Mouse (Mus musculus) liver, adult 2 months (tissue): ENCODE results near the gene C6. TPM values are rescaled to one million over a fixed set of nuclear protein-coding genes. Genes with fewer than 3 reads are reported as not detected.

Experiments
- DNase-seq: peaks from one replicate; pipeline ENCODE4 v3.0.0-alpha.2; 2011; ENCODE audit warnings: low read depth, low spot score; ENCODE audit errors: extremely low read depth
- H3K27ac ChIP-seq: fragments of 200-500 bp; replicated peaks from 2 replicates; pipeline ENCODE4 v1.5.1; 2012; ENCODE audit warnings: low read depth, mild to moderate bottlenecking, control low read depth, inconsistent platforms, low read length; ENCODE audit not compliant: insufficient read depth
- H3K27me3 ChIP-seq: fragments of 200-500 bp; 2 replicates; pipeline ENCODE4 v1.6.1; 2012; ENCODE audit warnings: mild to moderate bottlenecking, moderate library complexity, low read length, inconsistent platforms; ENCODE audit not compliant: control insufficient read depth, insufficient read depth
- H3K36me3 ChIP-seq: fragments of 200-500 bp; 2 replicates; pipeline ENCODE4 v1.6.1; 2012; ENCODE audit warnings: low read length, inconsistent platforms; ENCODE audit not compliant: control insufficient read depth, insufficient read depth
- H3K4me1 ChIP-seq: fragments of 200-500 bp; 2 replicates; pipeline ENCODE4 v1.6.1; 2011; ENCODE audit warnings: low read length; ENCODE audit not compliant: control insufficient read depth, insufficient read depth
- H3K4me3 ChIP-seq: fragments of 200-500 bp; 2 replicates; pipeline ENCODE4 v1.5.1; 2011; ENCODE audit warnings: low read depth, mild to moderate bottlenecking, control low read depth, low read length, moderate library complexity; ENCODE audit not compliant: insufficient read depth
- H3K79me2 ChIP-seq: fragments of 200-500 bp; 2 replicates; pipeline ENCODE4 v1.6.1; 2012; ENCODE audit warnings: inconsistent platforms, mild to moderate bottlenecking, low read length, moderate library complexity; ENCODE audit not compliant: control insufficient read depth, insufficient read depth
- H3K9ac ChIP-seq: fragments of 200-500 bp; 2 replicates; pipeline ENCODE4 v1.6.1; 2012; ENCODE audit warnings: low read depth, mild to moderate bottlenecking, control low read depth, inconsistent platforms, low read length
- CTCF ChIP-seq: fragments of 200-500 bp; IDR thresholded peaks from 2 replicates; pipeline ENCODE4 v1.5.1; 2011; ENCODE audit warnings: low read depth, low read length, control low read depth
- POLR2A ChIP-seq: fragments of 200-500 bp; IDR thresholded peaks from 2 replicates; pipeline ENCODE4 v1.6.1; 2011; ENCODE audit warnings: low read length, control low read depth; ENCODE audit not compliant: insufficient read depth; ENCODE audit errors: extremely low read depth
- WGBS: fragments of 180-500 bp; shearing (Covaris S2); methylation state at CpG from one replicate; pipeline ENCODE4 v1.1.7; 2018; 5-methylcytosine and 5-hydroxymethylcytosine counted together
- polyA plus RNA-seq: library from polyadenylated mRNA; depleted of rRNA; stranded (reverse); fragments of >200 nt; gene quantifications from 2 replicates; pipeline ENCODE4 v1.2.3, GENCODE M21; 2012
- total RNA-seq: library from RNA; depleted of rRNA; stranded (reverse); fragments of >200 nt; gene quantifications from 2 replicates; pipeline ENCODE4 v1.2.3, GENCODE M21; 2014

The C6 gene
- total and polyA plus RNA-seq, 2 experiments, result 6.2 to 10.9 TPM

- Histone ChIP-seq H3K27ac (no peak overlapping the region), H3K36me3 (peaks cover 55% of the 10 kb centered on the region), H3K4me1 (no peaks in the 10 kb centered on the region), H3K79me2 (no peaks in the 10 kb centered on the region), H3K27me3 (no peaks in the 10 kb centered on the region), H3K4me3 (no peak overlapping the region), H3K9ac (no peak overlapping the region)
- DNase-seq, result peak; percentile 63
- WGBS, result 33% methylated on average over 4 of the region's 4 CpGs
- TF ChIP-seq POLR2A (no peak), CTCF (no peak)
Measured at GRCm38 (mm10) chr15:4796861-4797260, 69.9 kb downstream of the C6 start.

GRCm38 (mm10) chr15:4804256-4804655 is 77.3 kb downstream of the C6 start:
- Histone ChIP-seq H3K4me3 (no peak overlapping the region), H3K27me3 (no peaks in the 10 kb centered on the region), H3K9ac (no peak overlapping the region), H3K36me3 (peaks cover 47% of the 10 kb centered on the region), H3K79me2 (no peaks in the 10 kb centered on the region), H3K4me1 (no peaks in the 10 kb centered on the region), H3K27ac (no peak overlapping the region)
- TF ChIP-seq CTCF (no peak), POLR2A (no peak)
- DNase-seq, result no peak
- WGBS, result 84% methylated on average over 2 of the region's 2 CpGs

- no peak overlapping the region for H3K4me3 ChIP-seq
- no peaks in the 10 kb centered on the region for H3K4me1 ChIP-seq
- H3K27ac ChIP-seq, result no peak overlapping the region
- TF ChIP-seq POLR2A (no peak), CTCF (no peak)
- H3K36me3 ChIP-seq, result peaks cover 21% of the 10 kb centered on the region
- H3K27me3 ChIP-seq, result no peaks in the 10 kb centered on the region
- no peaks in the 10 kb centered on the region for H3K79me2 ChIP-seq
- DNase-seq, result no peak
- 82% methylated on average over 5 of the region's 5 CpGs for WGBS
- no peak overlapping the region for H3K9ac ChIP-seq
Measured at GRCm38 (mm10) chr15:4808131-4808530, 81.2 kb downstream of the C6 start.

GRCm38 (mm10) chr15:4814976-4815375 is 88.0 kb downstream of the C6 start:
- no peak overlapping the region for H3K4me3 ChIP-seq
- no peaks in the 10 kb centered on the region for H3K4me1 ChIP-seq
- H3K36me3 ChIP-seq, result no peaks in the 10 kb centered on the region
- no peak for TF ChIP-seq POLR2A
- no peak for TF ChIP-seq CTCF
- H3K27me3 ChIP-seq, result no peaks in the 10 kb centered on the region
- no peaks in the 10 kb centered on the region for H3K79me2 ChIP-seq
- DNase-seq, result no peak
- no peak overlapping the region for H3K9ac ChIP-seq
- no peak overlapping the region for H3K27ac ChIP-seq
- WGBS, result 86% methylated on average over 5 of the region's 5 CpGs

- H3K36me3 ChIP-seq, result no peaks in the 10 kb centered on the region
- TF ChIP-seq CTCF (no peak), POLR2A (no peak)
- no peak overlapping the region for H3K27ac ChIP-seq
- no peaks in the 10 kb centered on the region for H3K27me3 ChIP-seq
- no peak overlapping the region for H3K4me3 ChIP-seq
- no peak overlapping the region for H3K9ac ChIP-seq
- no peaks in the 10 kb centered on the region for H3K79me2 ChIP-seq
- DNase-seq, result no peak
- WGBS, result 78% methylated on average over 2 of the region's 2 CpGs
- no peaks in the 10 kb centered on the region for H3K4me1 ChIP-seq
Measured at GRCm38 (mm10) chr15:4815711-4816110, 88.7 kb downstream of the C6 start.

- no peaks in the 10 kb centered on the region for H3K4me1 ChIP-seq
- no peaks in the 10 kb centered on the region for H3K36me3 ChIP-seq
- peak overlapping the region; percentile 54 for H3K27ac ChIP-seq
- no peak overlapping the region for H3K9ac ChIP-seq
- 78% methylated on average over 10 of the region's 10 CpGs for WGBS
- no peak for TF ChIP-seq POLR2A
- TF ChIP-seq CTCF, result no peak
- no peaks in the 10 kb centered on the region for H3K79me2 ChIP-seq
- H3K27me3 ChIP-seq, result no peaks in the 10 kb centered on the region
- no peak overlapping the region; the same call in 1 of the 2 replicates for H3K4me3 ChIP-seq
- DNase-seq, result no peak
Measured at GRCm38 (mm10) chr15:4816752-4817493, 89.9 kb downstream of the C6 start.
